Mouse (Mus musculus) ES-Bruce4 (cell line): ENCODE measurements around the gene Sept3.

Experiments
- CTCF ChIP-seq: IDR thresholded peaks from one replicate; pipeline ENCODE4 v1.8.1; 2011; ENCODE audit warnings: low read depth, low read length
- POLR2A ChIP-seq: IDR thresholded peaks from one replicate; pipeline ENCODE4 v1.8.1; 2011; ENCODE audit warnings: low read length; ENCODE audit not compliant: insufficient read depth

- TF ChIP-seq CTCF (no peak), POLR2A (no peak)
Measured at GRCm38 (mm10) chr15:82290252-82290651, 15.6 kb downstream of the Sept3 start.
